Mouse (Mus musculus) cerebellum, postnatal 4 days (tissue): ENCODE measurements around the gene Gp5.

Source experiments
- DNase-seq, 2 experiments: peaks; one replicate each; pipeline ENCODE4 v3.0.0; 2022; ENCODE audit warnings: low spot score in 2 of 2, mixed read lengths in 1 of 2

The Gp5 gene

GRCm38 (mm10) chr16:30280676-30281297, 29.8 kb downstream of the Gp5 start:
- DNase-seq = no peak

GRCm38 (mm10) chr16:30278406-30278805, 32.2 kb downstream of the Gp5 start:
- DNase-seq = no peak

DNA sequence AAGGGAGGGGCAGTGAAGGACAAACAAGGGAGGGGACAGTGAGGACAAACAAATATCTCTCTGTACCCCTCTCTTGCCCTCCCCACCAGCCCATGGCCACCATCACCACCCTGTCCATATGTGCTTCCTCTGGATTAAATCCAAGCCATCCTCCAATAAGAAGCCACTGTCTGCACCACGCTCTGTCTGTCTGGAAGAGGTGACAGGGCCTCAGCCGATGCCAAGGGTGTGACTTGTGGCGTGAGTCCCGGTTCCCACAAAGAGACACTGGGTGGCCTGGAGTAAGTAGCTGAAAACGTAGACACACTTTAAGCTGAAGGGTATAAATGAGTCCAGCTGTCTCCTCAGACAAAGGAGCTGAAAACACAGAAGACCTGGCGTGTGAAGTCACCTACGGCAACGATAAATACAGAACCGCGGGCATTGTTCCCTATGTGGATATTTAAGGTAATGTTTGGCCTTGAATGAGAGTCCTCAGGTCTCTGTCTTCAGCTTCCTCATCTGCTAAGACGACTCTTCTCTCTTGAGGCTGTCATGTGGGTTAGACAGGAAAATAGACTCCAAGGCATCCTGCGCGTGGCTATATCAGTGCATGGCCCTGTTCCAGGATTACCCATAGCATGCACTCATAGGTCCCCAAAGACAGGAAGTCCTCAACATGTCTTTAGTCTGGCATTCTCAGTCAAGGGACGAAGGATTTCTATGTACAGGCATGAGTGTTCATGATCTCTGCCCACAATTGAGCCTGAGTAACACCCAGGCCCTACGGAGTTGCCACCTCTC, 34.8 kb downstream of the Gp5 start:
- DNase-seq = no peak

DNA sequence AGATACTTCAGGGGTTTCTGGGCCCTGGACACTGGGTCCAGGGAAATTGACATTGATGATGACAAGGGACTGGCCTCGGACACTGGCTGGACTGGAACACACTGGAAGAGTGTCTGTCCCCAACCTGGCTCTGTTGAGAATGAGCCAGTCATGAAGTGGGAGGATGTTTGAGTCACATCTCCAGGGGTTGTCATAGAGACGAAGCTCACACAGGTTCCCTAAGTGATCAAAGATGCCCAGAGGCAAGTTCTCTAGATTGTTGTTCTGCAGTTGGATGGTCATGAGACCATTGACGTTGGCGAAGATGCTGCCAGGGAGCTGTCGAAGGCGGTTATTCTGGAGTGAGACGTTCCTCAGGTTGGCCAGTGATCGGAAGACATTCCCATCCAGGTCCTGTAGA, 37.5 kb downstream of the Gp5 start:
- no peak for DNase-seq

- no peak for DNase-seq
Observed at GRCm38 (mm10) chr16:30271941-30272595, 38.5 kb downstream of the Gp5 start.

GRCm38 (mm10) chr16:30271223-30271761, 39.3 kb downstream of the Gp5 start:
- no peak for DNase-seq

- DNase-seq = no peak
Observed at GRCm38 (mm10) chr16:30267359-30267758, 43.2 kb downstream of the Gp5 start, which contains the start of gene Cpn2. Cpn2 (minus strand) TSS chr16:30267499.

DNA sequence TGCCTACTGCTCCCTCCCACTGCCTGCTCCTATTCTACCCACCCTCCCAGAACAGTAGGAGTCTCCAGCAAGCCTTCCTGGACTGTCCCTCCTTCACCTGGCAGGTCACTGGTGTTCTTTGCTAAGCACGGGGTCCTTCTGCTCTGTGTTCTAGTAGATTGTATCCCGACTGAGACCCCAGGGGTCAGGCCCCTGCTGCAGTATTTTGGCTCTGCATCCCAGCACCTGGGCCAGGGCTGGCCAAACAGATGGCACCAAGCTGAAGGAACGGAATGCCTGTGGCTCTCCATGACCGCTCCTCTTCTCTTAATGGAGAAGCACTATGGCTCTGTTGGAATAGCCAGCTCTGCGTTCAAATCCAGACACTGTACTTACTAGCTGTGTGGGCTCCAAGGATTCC, 44.0 kb downstream of the Gp5 start:
- no peak for DNase-seq

- no peak for DNase-seq
Observed at GRCm38 (mm10) chr16:30265611-30266010, 45.0 kb downstream of the Gp5 start.

GRCm38 (mm10) chr16:30263156-30263555, 47.4 kb downstream of the Gp5 start:
- DNase-seq = no peak

GRCm38 (mm10) chr16:30262664-30263063, 47.9 kb downstream of the Gp5 start:
- DNase-seq = peak; percentile 39 to 61

DNA sequence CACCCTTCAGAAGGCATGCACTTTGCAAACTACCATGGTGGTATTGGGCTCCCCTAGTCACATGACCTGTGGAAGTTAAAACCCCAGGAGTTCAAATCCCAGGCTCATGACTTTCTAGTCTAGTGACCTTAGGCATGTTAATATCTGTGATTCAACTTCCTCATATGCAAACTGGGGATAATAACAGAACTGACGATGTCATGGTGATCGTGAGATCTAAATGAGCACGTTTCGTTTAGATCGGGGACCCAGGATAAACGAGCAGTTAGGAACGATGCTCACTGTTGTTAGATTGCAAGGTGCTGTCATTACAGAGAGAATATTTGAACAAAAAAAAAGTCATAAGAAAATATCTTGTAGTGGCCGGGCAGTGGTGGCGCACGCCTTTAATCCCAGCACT, 48.4 kb downstream of the Gp5 start:
- no peak for DNase-seq

GRCm38 (mm10) chr16:30261341-30261740, 49.2 kb downstream of the Gp5 start:
- no peak for DNase-seq

GRCm38 (mm10) chr16:30260012-30260635, 50.5 kb downstream of the Gp5 start:
- no peak for DNase-seq

DNA sequence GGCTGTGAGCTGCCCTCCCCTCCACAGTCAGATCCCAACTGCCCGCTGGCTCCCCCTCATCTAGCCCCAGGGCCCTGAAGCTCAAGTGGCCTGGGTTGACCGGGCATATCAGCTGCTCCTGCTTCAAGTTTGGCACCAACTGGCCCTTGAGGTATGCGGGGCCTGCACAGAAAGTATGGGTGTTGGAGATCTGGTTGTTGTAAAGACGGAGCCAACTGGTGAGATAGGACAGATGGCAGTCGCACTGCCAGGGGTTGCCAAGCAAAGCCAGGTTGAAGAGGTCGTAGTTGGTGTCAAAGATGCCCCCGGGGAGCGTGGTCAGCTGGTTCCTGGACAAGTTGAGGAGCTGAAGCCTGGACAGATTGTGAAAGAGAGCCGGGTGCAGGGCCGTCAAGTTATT, 51.1 kb downstream of the Gp5 start:
- DNase-seq = no peak

GRCm38 (mm10) chr16:30258441-30258840, 52.1 kb downstream of the Gp5 start:
- no peak for DNase-seq

DNA sequence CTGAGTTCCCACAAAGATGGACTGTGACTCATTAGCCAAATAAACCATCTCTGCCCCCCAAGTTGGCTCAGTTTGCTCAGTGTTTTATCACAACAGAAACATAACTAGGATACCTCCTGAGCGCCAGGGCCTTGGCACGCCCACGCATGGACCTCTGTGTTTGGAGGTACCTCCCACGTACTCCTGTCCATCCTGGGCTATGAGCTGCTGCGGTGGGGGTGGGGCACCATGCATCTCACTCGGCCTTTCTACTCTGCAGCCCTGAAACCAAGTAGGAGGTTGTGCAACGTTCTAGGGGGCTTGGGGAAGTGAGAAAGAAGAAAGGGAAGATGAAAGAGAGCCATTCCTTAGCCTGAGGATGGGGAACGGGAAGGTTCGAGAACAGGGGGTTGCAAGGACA, 52.9 kb downstream of the Gp5 start:
- DNase-seq = no peak
